Mouse (Mus musculus): Measurements from ENCODE around the gene Galm.
"Not testable (repeated sequence)": the region's sequence is repeated elsewhere in the genome, so short reads cannot be mapped to it uniquely, and the experiment has no call there.

DNA sequence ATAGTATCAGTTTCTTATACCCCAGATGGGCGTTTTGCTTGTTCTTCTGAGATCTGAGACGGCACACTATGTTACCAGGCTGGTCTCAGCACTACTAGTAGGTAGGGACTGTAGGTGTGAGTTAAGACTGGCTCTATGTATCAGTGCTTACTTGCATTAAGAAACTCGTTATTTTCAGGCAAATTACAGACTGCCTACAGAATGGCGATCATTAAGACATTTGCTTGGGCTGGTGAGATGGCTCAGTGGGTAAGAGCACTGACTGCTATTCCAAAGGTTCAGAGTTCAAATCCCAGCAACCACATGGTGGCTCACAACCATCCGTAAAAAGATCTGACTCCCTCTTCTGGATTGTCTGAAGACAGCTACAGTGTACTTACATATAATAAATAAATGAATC is 97.9 kb downstream of the Galm start:
- TF ChIP-seq CTCF (IDR thresholded peaks at IDR 0.05; ENCODE audit: control insufficient read depth, insufficient read depth, low read length); POLR2A (IDR thresholded peaks at IDR 0.05; ENCODE audit: borderline replicate concordance, control insufficient read depth, low read depth, low read length): not testable (repeated sequence)

All from bone marrow, adult 2 months (tissue).